Mouse (Mus musculus): Measurements from ENCODE around the gene Blm.

DNA sequence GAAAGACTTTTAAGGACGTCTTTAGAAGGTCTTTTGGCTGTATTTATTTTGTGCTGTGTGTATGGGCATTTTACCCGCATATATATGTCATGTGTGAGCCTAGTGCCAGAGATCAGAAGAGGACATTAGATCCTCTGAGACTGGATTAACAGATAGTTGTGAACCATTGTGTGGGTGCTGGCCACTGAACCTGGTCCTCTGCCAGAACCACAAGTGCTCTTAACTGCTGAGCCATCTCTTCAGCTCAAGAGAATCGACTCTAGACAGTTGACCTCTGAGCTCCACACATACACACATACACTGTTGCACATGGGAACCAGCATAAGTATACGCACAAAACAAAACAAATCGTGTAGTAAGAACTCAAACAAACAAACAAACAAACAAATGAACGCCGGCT is 98.3 kb downstream of the Blm start:
- no peak for TF ChIP-seq CTCF (IDR thresholded peaks at IDR 0.05; ENCODE audit: low read depth)
- no peak for TF ChIP-seq EP300 (IDR thresholded peaks at IDR 0.05; ENCODE audit: low read depth)
